Mouse (Mus musculus) kidney, adult 11 months (tissue): ENCODE data around the gene Radil.

ENCODE experiments used
- DNase-seq: peaks from one replicate; pipeline ENCODE4 v3.0.0; 2022

The Radil gene

GRCm38 (mm10) chr5:142537286-142537685 is 13.6 kb downstream of the Radil start:
- no peak for DNase-seq

DNA sequence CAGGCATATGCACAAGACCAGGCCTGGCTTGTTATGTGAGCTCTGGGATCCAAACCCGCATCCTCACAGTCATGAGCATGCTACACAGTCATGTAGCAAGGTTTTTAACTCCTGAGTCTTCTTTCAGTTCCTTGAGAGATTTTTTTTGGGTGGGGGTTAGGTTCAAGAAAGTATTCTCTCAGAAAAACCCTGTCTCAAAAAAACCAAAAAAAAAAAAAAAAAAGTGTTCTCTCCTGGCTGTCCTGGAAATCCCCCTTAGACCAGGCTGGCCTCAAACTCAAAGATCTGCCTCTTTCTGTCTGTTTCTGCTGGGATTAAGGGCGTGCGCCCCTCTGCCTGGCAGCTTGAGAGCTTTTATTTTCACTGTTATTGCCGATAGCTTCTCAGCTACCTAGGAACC is 15.5 kb downstream of the Radil start:
- no peak for DNase-seq

GRCm38 (mm10) chr5:142529915-142530314 is 21.0 kb downstream of the Radil start, which contains the start of gene Papolb:
Gene Papolb (minus strand): TSS chr5:142530076.
- DNase-seq: no peak

GRCm38 (mm10) chr5:142524711-142525464 is 26.0 kb downstream of the Radil start:
- DNase-seq: no peak

- DNase-seq: no peak
These were observed 29.6 kb downstream of the Radil start for GRCm38 (mm10) chr5:142521195-142521866.

DNA sequence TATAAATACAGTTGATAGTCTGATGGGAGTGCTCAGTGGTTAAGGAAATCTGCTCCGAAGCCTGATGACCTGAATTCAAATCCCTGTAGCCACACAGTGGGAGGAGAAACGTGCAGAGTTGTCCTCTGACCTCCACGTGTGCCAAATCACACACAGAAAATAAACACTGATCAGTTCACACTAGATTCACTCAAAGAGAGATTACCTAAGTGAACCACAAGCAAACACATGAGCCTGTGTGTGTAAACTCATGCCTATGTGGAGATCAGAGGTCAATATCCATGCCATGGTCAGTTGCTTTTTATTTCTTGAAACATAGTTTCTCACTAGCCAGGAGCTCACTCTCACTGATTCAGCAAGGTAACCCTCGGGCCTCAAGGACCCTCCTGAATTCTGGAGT is 30.5 kb downstream of the Radil start:
- no peak for DNase-seq

GRCm38 (mm10) chr5:142518973-142519372 is 31.9 kb downstream of the Radil start:
- no peak for DNase-seq

- DNase-seq: no peak
These were observed 38.8 kb downstream of the Radil start for GRCm38 (mm10) chr5:142512112-142512511.

DNA sequence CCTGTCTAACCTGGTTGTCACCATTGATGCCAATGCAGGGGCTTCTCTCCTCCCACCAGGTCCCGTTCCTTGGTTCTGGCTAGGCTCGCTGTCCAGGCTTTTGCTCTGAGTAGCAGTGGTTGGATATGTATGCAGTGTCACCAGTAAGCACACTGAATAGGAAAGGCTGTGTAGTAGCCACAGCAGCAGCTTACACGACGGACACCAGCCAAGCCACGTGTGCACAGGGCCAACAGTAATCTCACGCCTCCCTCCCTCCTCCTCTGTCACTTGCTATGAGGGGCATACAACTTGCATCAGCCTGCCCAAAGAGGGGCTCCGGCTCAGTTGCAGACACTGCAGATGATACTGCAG is 40.9 kb downstream of the Radil start:
- no peak for DNase-seq

DNA sequence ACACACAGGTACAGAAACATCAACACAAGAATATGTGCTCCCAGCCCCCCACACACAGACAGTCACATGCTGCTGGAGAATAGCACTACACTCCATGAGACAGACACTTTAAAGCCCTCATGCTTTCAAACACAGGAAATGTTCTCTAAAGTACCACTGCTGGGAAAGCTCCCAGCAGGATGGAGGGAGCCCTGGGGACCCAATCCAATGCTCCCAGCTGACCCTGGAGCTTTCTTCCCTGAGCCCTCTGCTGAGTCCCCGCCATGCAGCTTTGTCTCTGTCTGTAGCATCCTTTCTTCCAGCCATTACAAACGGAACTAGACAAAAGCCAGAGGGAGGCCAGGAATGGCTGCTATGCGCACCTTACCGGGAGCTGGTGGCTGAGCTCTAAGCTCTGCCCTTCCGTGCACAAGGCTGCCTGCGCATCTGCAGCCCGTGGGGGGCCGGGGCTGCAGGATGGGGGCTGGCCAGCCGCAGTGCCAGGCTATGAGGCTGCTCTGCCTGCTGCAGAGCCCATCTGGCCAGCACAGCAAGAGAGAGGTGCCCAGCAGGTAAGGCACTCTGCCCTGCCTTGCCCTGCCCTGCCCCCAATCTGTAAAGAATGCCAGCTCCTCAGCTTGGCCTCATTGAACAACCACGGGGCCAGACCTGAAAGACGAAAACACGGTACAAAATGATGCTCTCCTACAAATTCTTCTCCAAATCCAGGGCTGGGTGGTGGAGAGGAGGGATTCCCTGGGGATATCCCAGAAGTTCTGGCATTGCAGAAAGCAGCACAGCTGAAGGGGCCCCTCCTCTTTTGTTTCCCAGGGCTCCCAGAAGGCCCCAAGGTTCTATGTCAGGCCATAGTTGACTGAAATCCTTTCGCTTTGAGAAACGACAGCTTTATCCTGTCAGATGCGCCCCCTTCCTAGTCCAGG is 41.5 kb downstream of the Radil start:
- no peak for DNase-seq

DNA sequence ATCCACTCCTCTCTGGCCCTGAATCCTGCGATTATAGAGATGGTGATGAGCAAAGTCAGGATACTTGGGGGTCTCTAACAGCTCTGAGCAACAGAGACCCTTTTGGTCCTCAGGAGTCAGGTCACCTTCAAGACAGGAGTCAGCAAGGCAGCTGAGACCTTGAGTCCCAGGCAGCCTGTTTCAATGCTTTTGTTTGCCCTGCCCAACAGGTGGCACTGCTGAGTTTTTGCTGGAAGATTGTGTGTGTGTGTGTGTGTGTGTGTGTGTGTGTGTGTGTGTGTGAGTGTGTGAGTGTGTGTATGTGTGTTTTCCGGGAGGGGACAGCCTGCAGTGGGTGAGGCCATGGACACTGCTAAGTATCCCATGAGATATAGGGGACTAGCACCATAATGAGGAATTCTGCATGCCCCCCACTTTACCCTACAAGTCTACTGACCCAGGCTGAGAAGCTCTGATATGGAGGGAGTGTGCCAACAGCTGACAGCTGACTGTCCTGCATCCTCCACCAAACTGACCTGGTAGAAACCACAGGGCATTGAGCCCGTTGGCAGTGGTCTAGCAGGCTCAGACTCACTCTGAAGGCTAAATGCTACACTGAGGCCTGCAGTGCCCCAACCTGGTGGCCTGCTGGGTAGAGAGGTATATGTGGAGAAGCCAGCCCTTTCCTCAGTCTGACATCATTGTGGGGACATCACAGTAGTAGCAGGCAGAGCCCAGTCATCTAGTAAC is 45.0 kb downstream of the Radil start:
- DNase-seq: no peak

GRCm38 (mm10) chr5:142504175-142504574 is 46.7 kb downstream of the Radil start:
- no peak for DNase-seq

DNA sequence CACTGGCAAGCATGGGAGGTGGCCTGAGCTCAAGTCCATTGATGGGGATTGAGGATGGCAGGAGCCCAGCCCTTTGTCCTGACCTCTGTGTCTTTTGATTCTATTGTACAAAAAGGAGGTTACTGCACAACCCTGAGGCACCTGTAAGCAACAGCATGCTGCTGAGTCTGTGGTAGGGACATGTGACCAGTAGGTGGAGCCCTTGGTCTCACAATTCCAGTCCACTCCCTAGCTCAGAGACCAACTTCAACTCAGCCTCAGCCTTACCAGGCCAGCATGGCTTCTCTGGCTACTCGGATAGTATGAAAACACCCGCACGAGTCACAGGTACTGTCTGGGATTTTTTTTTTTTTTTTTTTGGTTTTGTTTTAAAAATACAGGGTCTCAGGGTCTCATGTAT is 48.5 kb downstream of the Radil start:
- DNase-seq: peak; percentile 83

GRCm38 (mm10) chr5:142500918-142501317 is 50.0 kb downstream of the Radil start:
- DNase-seq: no peak

DNA sequence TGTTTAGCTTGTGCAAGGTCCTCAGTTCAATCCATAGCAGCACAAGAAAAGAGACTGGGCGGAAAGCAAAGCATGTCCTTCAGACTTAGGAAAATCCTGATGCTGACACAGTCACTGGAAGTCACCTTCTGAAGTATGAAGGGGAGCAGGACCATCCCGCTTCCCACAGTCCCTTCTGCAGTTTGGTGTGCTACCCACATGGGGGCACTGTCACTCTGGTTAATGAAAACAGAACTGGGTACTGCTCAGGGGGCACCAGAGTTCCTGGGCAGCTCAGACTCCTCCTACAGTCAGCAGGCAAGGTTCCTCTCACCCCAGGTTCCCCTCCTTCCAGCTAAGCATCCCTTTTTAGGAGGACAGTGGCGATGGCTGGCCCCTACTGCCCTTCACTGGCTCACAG is 51.9 kb downstream of the Radil start:
- no peak for DNase-seq

GRCm38 (mm10) chr5:142495321-142496096 is 55.4 kb downstream of the Radil start:
- no peak for DNase-seq

GRCm38 (mm10) chr5:142493307-142493706 is 57.6 kb downstream of the Radil start:
- no peak for DNase-seq

DNA sequence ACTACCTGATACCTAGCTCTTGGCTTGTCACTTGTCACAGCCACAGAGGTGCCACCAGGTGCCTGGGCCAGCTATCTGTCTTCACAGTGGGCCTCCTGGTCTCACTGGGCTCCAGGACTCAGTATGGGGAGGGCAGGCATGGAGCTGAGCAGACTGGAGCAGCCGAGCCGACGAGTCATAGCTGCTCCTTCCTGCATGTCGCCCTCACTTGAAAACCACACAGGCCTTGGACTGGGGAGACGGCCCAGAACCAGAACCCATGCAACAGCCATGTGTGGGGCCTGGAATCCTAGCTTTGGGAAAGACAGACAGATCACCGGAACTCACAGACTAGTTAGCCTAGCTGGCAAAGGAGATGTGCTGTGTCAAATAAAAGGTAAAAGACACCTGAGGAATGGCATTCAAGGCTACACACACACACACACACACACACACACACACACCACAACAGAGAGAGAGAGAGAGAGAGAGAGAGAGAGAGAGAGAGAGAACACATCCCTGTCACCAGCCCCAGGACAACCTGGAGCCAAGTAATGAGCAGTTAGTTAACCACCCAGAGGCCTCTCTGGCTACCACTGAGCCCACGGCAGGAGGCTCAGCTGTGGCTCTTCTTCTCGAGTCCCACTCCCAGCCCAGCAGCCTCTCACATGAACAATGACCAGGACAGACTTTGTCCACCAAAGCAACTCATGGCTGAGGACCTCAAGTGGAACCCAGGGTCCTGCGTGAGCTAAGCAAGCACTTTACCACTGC is 60.8 kb downstream of the Radil start:
- no peak for DNase-seq

GRCm38 (mm10) chr5:142486654-142487053 is 64.2 kb downstream of the Radil start:
- DNase-seq: no peak

GRCm38 (mm10) chr5:142483581-142483980 is 67.3 kb downstream of the Radil start:
- no peak for DNase-seq

- no peak for DNase-seq
These were observed 68.4 kb downstream of the Radil start for GRCm38 (mm10) chr5:142482512-142482911.
